Mouse (Mus musculus) E14TG2a.4 (cell line): ENCODE measurements at regions not wholly inside any gene's neighbourhood (a gene's known extent, or its start where the extent isn't known, plus 50 kb on each side); places are given as distances from the start of the nearest gene placed in this dataset.

Experiments
- CTCF ChIP-seq: conservative IDR thresholded peaks from 2 replicates; pipeline ENCODE4 v1.5.1; 2014; ENCODE audit warnings: low read length
- NANOG ChIP-seq: IDR thresholded peaks from 2 replicates; pipeline ENCODE4 v1.6.1; 2014; ENCODE audit warnings: borderline replicate concordance, low read length, mixed read lengths
- POU5F1 ChIP-seq: IDR thresholded peaks from 2 replicates; pipeline ENCODE4 v1.6.1; 2014; ENCODE audit warnings: low read length, borderline replicate concordance

- no peak for TF ChIP-seq CTCF
- no peak for TF ChIP-seq NANOG
- no peak for TF ChIP-seq POU5F1
Measured at GRCm38 (mm10) chr3:148729242-148729680, 261.1 kb downstream of the Adgrl2 start.
